17 mouse cellular contexts compared by ENCODE assay signal in the genomic region with DNA sequence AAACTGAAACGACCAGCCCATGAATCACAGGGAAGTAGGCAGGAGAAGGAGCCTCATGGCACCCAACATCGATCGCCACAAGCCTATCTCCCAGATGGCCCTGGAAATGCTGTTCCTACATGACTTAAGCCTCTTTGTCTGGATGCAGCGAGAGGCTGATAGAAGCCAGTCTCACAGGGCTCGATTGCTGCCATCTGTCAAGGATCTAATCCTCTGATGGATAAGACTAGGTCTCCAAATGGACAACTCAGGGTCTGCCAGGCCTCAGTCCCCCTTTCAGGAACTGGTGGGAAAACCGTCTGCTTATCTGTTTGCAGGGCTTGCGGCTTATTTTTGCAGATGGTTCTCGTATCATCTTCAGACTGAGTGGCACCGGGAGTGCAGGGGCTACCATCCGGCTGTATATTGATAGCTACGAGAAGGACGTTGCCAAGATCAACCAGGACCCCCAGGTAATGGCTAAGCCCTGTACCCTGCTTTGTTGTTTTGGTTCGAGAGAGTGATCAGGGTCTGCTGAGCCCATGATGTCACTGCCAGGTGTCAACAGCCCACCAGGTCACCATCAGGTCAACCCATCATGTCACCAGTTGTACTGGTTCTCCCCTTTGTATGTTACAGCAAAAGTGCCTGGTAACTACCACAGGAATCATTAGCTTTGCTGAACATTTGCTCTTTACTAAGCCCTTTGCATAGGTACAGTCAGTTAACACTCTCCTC. TPM values are rescaled to one million over a fixed set of nuclear protein-coding genes. Genes with fewer than 3 reads are reported as not detected.
DNase-seq lines count a peak whose midpoint lies in the region; ATAC-seq and TF ChIP-seq lines count a peak whose summit lies in the region.
"Had no signal": no experiment of that assay in that cellular context is flagged by ENCODE, and none has a peak within 500 bp of the region (broad histone marks: within the 10 kb centered on the region; RNA-seq: fewer than 3 reads in every experiment).

No protein-coding gene starts in this region.

- no peaks in the 10 kb centered on the region for H3K9me3 ChIP-seq in hindbrain, embryonic 16.5 days (ENCODE audit: control insufficient read depth, low read length)
- H3K9me3 ChIP-seq in hindbrain, embryonic 14.5 days (ENCODE audit: control insufficient read depth, low read length) = no peaks in the 10 kb centered on the region
- H3K9me3 ChIP-seq in embryonic facial prominence, embryonic 10.5 days = no peaks in the 10 kb centered on the region
- H3K9me3 ChIP-seq: stomach, embryonic 15.5 days had no signal

- no peaks in the 10 kb centered on the region for H3K4me1 ChIP-seq in hindbrain, embryonic 16.5 days (ENCODE audit: control insufficient read depth, insufficient read depth, low read depth, low read length)
- no peaks in the 10 kb centered on the region for H3K4me1 ChIP-seq in hindbrain, embryonic 14.5 days (replicated peaks; ENCODE audit: control insufficient read depth, insufficient read depth, low read length)
- H3K4me1 ChIP-seq in embryonic facial prominence, embryonic 10.5 days = peaks cover 38% of the 10 kb centered on the region
- no peaks in the 10 kb centered on the region for H3K4me1 ChIP-seq in thymus, adult 2 months (replicated peaks; ENCODE audit: control insufficient read depth, insufficient read depth, low read length)
- H3K4me1 ChIP-seq: stomach, embryonic 15.5 days had no signal

- no peak for TF ChIP-seq CTCF in thymus, adult 2 months (IDR thresholded peaks at IDR 0.05; ENCODE audit: borderline replicate concordance, control insufficient read depth, extremely low read depth, insufficient read depth, low read length, poor library complexity)

- no peak overlapping the region for H3K4me3 ChIP-seq in hindbrain, embryonic 16.5 days (ENCODE audit: low read length)
- H3K4me3 ChIP-seq in hindbrain, embryonic 14.5 days (replicated peaks; ENCODE audit: low read length) = no peak overlapping the region
- no peak overlapping the region for H3K4me3 ChIP-seq in embryonic facial prominence, embryonic 10.5 days
- H3K4me3 ChIP-seq in thymus, adult 2 months (ENCODE audit: control insufficient read depth, insufficient read depth, low read length) = no peak overlapping the region
- H3K4me3 ChIP-seq: stomach, embryonic 15.5 days had no signal

- peaks cover 9% of the 10 kb centered on the region for H3K36me3 ChIP-seq in hindbrain, embryonic 16.5 days (ENCODE audit: control insufficient read depth, insufficient read depth, low read length)
- peaks cover 4% of the 10 kb centered on the region; the same call in 1 of the 2 replicates for H3K36me3 ChIP-seq in hindbrain, embryonic 14.5 days (replicated peaks; ENCODE audit: control insufficient read depth, insufficient read depth)
- no peaks in the 10 kb centered on the region; the same call in 1 of the 2 replicates for H3K36me3 ChIP-seq in embryonic facial prominence, embryonic 10.5 days (replicated peaks)
- peaks cover 5% of the 10 kb centered on the region; the same call in 1 of the 2 replicates for H3K36me3 ChIP-seq in thymus, adult 2 months (ENCODE audit: control insufficient read depth, insufficient read depth, low read length)
- H3K36me3 ChIP-seq: stomach, embryonic 15.5 days had no signal

- DNase-seq in embryo, embryonic 10 days (ENCODE audit: low spot score) = peak; percentile 18
- DNase-seq in embryo, embryonic 11 days = no peak
- no peak for DNase-seq in hindbrain, embryonic 14.5 days (ENCODE audit: low spot score)
- DNase-seq in embryonic facial prominence, embryonic 10.5 days (ENCODE audit: low spot score) = no peak
- DNase-seq in retina, postnatal 7 days (ENCODE audit: low read depth, low spot score) = peak; percentile 77
- no peak for DNase-seq in thymus, adult 2 months
- DNase-seq: adrenal gland, postnatal 10 days; cerebellum, adult 8-10 months; kidney, postnatal 4 days; liver; liver, postnatal 0 days; lung, postnatal 14 days; spleen, adult 18-20 months had no signal

- no peaks in the 10 kb centered on the region for H3K27me3 ChIP-seq in hindbrain, embryonic 16.5 days (replicated peaks; ENCODE audit: control insufficient read depth, insufficient read depth, low read length)
- H3K27me3 ChIP-seq in hindbrain, embryonic 14.5 days (ENCODE audit: control insufficient read depth, insufficient read depth, low read length) = no peaks in the 10 kb centered on the region
- H3K27me3 ChIP-seq in embryonic facial prominence, embryonic 10.5 days (replicated peaks; ENCODE audit: low read depth, poor library complexity, severe bottlenecking) = no peaks in the 10 kb centered on the region
- H3K27me3 ChIP-seq in thymus, adult 2 months (ENCODE audit: control insufficient read depth, insufficient read depth, low read length) = no peaks in the 10 kb centered on the region
- H3K27me3 ChIP-seq: CH12.LX; stomach, embryonic 15.5 days had no signal

- 75% methylated on average over 13 of the region's 13 CpGs for WGBS in hindbrain, embryonic 16.5 days
- WGBS in hindbrain, embryonic 14.5 days = 79% methylated on average over 13 of the region's 13 CpGs
- 74% methylated on average over 13 of the region's 13 CpGs for WGBS in embryonic facial prominence, embryonic 10.5 days
- WGBS in thymus, adult 2 months = 96% methylated on average over 13 of the region's 13 CpGs

- H3K4me2 ChIP-seq in hindbrain, embryonic 16.5 days (ENCODE audit: low read length) = no peak overlapping the region
- H3K4me2 ChIP-seq in hindbrain, embryonic 14.5 days (replicated peaks) = no peak overlapping the region
- H3K4me2 ChIP-seq: heart, embryonic 11.5 days; stomach, embryonic 15.5 days had no signal

- no peak overlapping the region for H3K27ac ChIP-seq in hindbrain, embryonic 16.5 days (ENCODE audit: low read depth, low read length)
- H3K27ac ChIP-seq in hindbrain, embryonic 14.5 days = no peak overlapping the region
- H3K27ac ChIP-seq in embryonic facial prominence, embryonic 10.5 days (replicated peaks) = peak overlapping the region; percentile 30; the same call in 1 of the 2 replicates
- no peak overlapping the region for H3K27ac ChIP-seq in thymus, adult 2 months (ENCODE audit: control insufficient read depth, insufficient read depth, low read length)
- H3K27ac ChIP-seq: stomach, embryonic 15.5 days had no signal

- no peak for TF ChIP-seq POLR2A in thymus, adult 2 months (IDR thresholded peaks at IDR 0.05; ENCODE audit: control insufficient read depth, extremely low read depth, insufficient read depth, low read length, poor library complexity)

- H3K9ac ChIP-seq in hindbrain, embryonic 16.5 days (ENCODE audit: low read depth, low read length) = no peak overlapping the region
- H3K9ac ChIP-seq in hindbrain, embryonic 14.5 days = no peak overlapping the region
- H3K9ac ChIP-seq: liver, postnatal 0 days; stomach, embryonic 15.5 days had no signal

- peak; percentile 73 for ATAC-seq in hindbrain, embryonic 16.5 days
- no peak for ATAC-seq in hindbrain, embryonic 14.5 days (ENCODE audit: low FRiP score)
- ATAC-seq: liver, postnatal 0 days had no signal

RNA-seq across cellular contexts. Expression of a gene that starts 54.2 kb away (rescaled TPM):
- polyA plus RNA-seq in hindbrain, embryonic 16.5 days (2015; fragmentation: Nextera tagmentation; extraction: Ambion mirVana) = 12.1 and 14.0 TPM in 2 replicates
- polyA plus RNA-seq in hindbrain, embryonic 14.5 days (2014; fragmentation: Nextera tagmentation; extraction: Ambion mirVana) = 12.4 and 15.1 TPM in 2 replicates
- 52.7 and 55.7 TPM in 2 replicates for polyA plus RNA-seq in embryonic facial prominence, embryonic 10.5 days (2016; fragmentation: Nextera tagmentation; extraction: Ambion mirVana)
- polyA plus RNA-seq in thymus, adult 2 months (2012; rRNA removed) = 0.92 and 1.1 TPM in 2 replicates

RNA-seq across cellular contexts. Expression of a gene that starts 54.6 kb away (rescaled TPM):
- 108 and 119 TPM in 2 replicates for polyA plus RNA-seq in hindbrain, embryonic 16.5 days (2015; fragmentation: Nextera tagmentation; extraction: Ambion mirVana)
- polyA plus RNA-seq in hindbrain, embryonic 14.5 days (2014; fragmentation: Nextera tagmentation; extraction: Ambion mirVana) = 82.7 and 99.8 TPM in 2 replicates
- 62.9 and 77.5 TPM in 2 replicates for polyA plus RNA-seq in embryonic facial prominence, embryonic 10.5 days (2016; fragmentation: Nextera tagmentation; extraction: Ambion mirVana)
- polyA plus RNA-seq in thymus, adult 2 months (2012; rRNA removed) = 25.3 and 29.7 TPM in 2 replicates

Comparison
In these comparisons a context has a peak if more than half of its experiments do, and no peak if none do; other contexts are left out.
1. DNase-seq: peak in embryo, embryonic 10 days (single experiment) and retina, postnatal 7 days (single experiment); none in embryo, embryonic 11 days (single experiment), hindbrain, embryonic 14.5 days (single experiment), embryonic facial prominence, embryonic 10.5 days (single experiment) and thymus, adult 2 months (single experiment).